Mouse (Mus musculus) central nervous system, embryonic 11.5 days (tissue): ENCODE data around the gene Tas2r136. TPM values are rescaled to one million over a fixed set of nuclear protein-coding genes. Genes with fewer than 3 reads are reported as not detected.

ENCODE experiments used
- polyA plus RNA-seq: library from polyadenylated mRNA; depleted of rRNA; stranded (reverse); fragments of >200 nt; gene quantifications from 2 replicates; pipeline ENCODE4 v1.2.3, GENCODE M21; 2012; rRNA removed

The Tas2r136 gene
- not detected in 2 replicates for polyA plus RNA-seq

GRCm38 (mm10) chr6:132778062-132778461 lies at the start of gene Tas2r136:
Gene Tas2r136, minus strand, starts transcription at chr6:132778162.

DNA sequence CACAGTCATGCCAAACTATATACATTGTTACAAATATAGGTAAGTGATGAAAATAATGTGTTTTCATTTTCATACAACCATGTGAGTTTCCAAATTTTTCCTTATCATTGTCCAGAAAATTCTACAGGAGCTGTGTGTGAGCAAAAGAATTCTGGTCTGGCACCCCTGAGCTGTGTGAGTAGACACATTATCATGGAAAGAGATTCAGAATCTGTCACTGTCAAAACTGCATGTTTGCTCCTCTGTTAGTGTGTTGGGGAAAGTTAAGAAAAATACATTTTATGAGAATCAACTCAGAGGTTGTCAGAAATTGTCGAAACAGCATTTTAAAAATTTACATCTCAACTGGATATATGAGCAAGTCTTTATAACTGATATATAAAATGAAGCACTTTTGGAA lies 24.6 kb upstream of the Tas2r136 start, which contains the start of gene Tas2r117:
Tas2r117 (plus strand) TSS at position 301 of the 400 bp plus-strand sequence.

DNA sequence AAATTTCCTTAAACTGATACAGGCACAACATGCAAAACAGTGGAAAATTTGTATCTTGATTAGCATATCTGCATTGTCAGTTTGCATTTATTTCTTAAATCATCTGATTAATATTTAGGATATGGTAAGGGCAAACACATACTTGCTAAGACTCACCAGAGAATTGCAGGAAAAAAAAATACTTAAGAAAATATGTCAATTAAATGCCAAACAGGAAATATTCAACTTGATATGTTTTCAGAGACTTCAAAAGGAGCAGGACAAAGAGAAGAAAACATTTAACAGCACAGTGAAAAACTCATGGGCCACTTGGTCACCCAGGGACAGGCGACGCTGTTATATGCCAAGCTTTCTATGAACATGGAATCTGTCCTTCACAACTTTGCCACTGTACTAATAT lies 16.1 kb downstream of the Tas2r136 start, which contains the start of gene Tas2r102:
Tas2r102 (plus strand) TSS at position 301 of the 400 bp plus-strand sequence.

GRCm38 (mm10) chr6:132754430-132754829 lies 23.5 kb downstream of the Tas2r136 start, which contains the start of gene Tas2r124:
Gene Tas2r124, plus strand, starts transcription at chr6:132754730.

DNA sequence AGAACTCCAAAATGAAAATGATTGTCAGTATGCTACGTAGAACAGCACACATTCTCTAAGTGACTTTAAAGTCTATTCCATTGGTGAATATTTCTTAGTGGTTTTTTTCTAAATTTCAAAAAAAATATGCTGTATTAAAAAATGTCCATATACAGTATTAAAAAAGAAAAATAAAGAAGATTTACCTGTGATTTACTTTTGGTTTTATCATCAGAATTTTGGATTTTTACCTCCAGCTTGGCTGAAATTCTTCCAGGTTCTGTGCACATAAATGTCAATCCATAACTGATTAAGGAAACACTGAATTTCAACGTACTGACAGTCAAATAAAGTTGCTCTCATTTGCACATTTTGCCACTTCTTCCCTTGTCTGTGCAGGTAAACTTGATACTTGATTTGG lies 40.0 kb downstream of the Tas2r136 start, which contains the start of gene Tas2r115:
Tas2r115 (minus strand) TSS at position 101 of the 400 bp plus-strand sequence.

Other genes with a start within 250 kb of the Tas2r136 start
- not detected in 2 replicates for gene Prh1, start 208.4 kb downstream of the Tas2r136 start, polyA plus RNA-seq
- gene Prp2, start 182.2 kb downstream of the Tas2r136 start, polyA plus RNA-seq = not detected in 2 replicates
- not detected in 2 replicates for gene A630073D07Rik, start 126.6 kb downstream of the Tas2r136 start, polyA plus RNA-seq
- gene Tas2r120, start 121.2 kb downstream of the Tas2r136 start, polyA plus RNA-seq = not detected in 2 replicates
- gene Tas2r121, start 77.2 kb downstream of the Tas2r136 start, polyA plus RNA-seq = not detected in 2 replicates
- gene Tas2r122, start 66.2 kb downstream of the Tas2r136 start, polyA plus RNA-seq = not detected in 2 replicates
- not detected in 2 replicates for gene Tas2r115, start 40.1 kb downstream of the Tas2r136 start, polyA plus RNA-seq
- not detected in 2 replicates for gene Tas2r124, start 23.4 kb downstream of the Tas2r136 start, polyA plus RNA-seq
- gene Tas2r102, start 16.0 kb downstream of the Tas2r136 start, polyA plus RNA-seq = not detected in 2 replicates
- not detected in 2 replicates for gene Tas2r117, start 24.7 kb upstream of the Tas2r136 start, polyA plus RNA-seq
- gene Tas2r123, start 69.0 kb upstream of the Tas2r136 start, polyA plus RNA-seq = not detected in 2 replicates
- not detected in 2 replicates for gene Tas2r116, start 77.3 kb upstream of the Tas2r136 start, polyA plus RNA-seq
- not detected in 2 replicates for gene Tas2r110, start 89.8 kb upstream of the Tas2r136 start, polyA plus RNA-seq
- not detected in 2 replicates for gene Tas2r113, start 114.8 kb upstream of the Tas2r136 start, polyA plus RNA-seq
- not detected in 2 replicates for gene Tas2r125, start 131.5 kb upstream of the Tas2r136 start, polyA plus RNA-seq
- not detected in 2 replicates for gene Tas2r129, start 172.9 kb upstream of the Tas2r136 start, polyA plus RNA-seq
- gene Tas2r131, start 179.8 kb upstream of the Tas2r136 start, polyA plus RNA-seq = not detected in 2 replicates
- gene Tas2r109, start 202.8 kb upstream of the Tas2r136 start, polyA plus RNA-seq = not detected in 2 replicates